In the genomic region with DNA sequence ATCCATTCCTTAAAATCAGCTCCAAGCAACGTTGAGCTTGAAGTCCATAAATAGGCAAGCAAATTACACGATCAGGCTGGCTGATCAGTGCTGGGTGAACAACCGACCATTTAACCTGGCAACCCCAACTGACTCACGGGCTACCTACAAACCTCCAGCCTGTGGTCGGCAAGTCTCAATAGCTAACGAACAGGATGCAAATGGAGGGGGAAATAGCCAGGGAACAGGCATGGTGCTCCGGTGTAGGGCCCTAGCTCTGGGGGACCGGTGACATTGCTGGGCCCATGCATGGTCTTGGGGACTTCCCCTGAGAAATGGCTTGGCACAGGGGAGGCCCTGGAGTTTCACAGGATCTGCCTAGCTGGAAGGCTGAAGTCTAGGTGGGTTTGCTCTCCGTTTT, we compare ENCODE assay signal across 27 mouse cellular contexts. TPM values are rescaled to one million over a fixed set of nuclear protein-coding genes. Genes with fewer than 3 reads are reported as not detected.
DNase-seq lines count a peak whose midpoint lies in the region; ATAC-seq and TF ChIP-seq lines count a peak whose summit lies in the region.
"Had no signal": no experiment of that assay in that cellular context is flagged by ENCODE, and none has a peak within 500 bp of the region (broad histone marks: within the 10 kb centered on the region; RNA-seq: fewer than 3 reads in every experiment).

No protein-coding gene starts in this region.

- H3K4me3 ChIP-seq in gastrocnemius, adult 2 months: no peak overlapping the region
- H3K4me3 ChIP-seq in liver, embryonic 12.5 days: no peak overlapping the region
- no peak overlapping the region for H3K4me3 ChIP-seq in macrophage (ENCODE audit: inconsistent target)
- H3K4me3 ChIP-seq in midbrain, postnatal 0 days (ENCODE audit: low read depth, low read length): no peak overlapping the region
- H3K4me3 ChIP-seq: forebrain, embryonic 12.5 days; midbrain, embryonic 13.5 days; neural tube, embryonic 15.5 days had no signal

- H3K4me1 ChIP-seq in liver, embryonic 12.5 days: peaks cover 100% of the 10 kb centered on the region
- H3K4me1 ChIP-seq in midbrain, postnatal 0 days (ENCODE audit: insufficient read depth, low read length): no peaks in the 10 kb centered on the region
- H3K4me1 ChIP-seq: neural tube, embryonic 15.5 days had no signal

- H3K9ac ChIP-seq in liver, embryonic 12.5 days: 0 out of 2 replicates have a peak overlapping the region, but pooled peaks have one; percentile 10
- H3K9ac ChIP-seq in midbrain, postnatal 0 days (replicated peaks; ENCODE audit: low read length, poor library complexity, severe bottlenecking): no peak overlapping the region
- H3K9ac ChIP-seq: forebrain, embryonic 12.5 days; forebrain, postnatal 0 days; hindbrain, embryonic 14.5 days; lung, embryonic 14.5 days; midbrain, embryonic 13.5 days; neural tube, embryonic 15.5 days had no signal

- peaks cover 96% of the 10 kb centered on the region for H3K79me2 ChIP-seq in macrophage (ENCODE audit: inconsistent target)

- no peak for TF ChIP-seq CTCF in gastrocnemius, adult 2 months (IDR thresholded peaks at IDR 0.05)
- no peak for TF ChIP-seq CTCF in midbrain, postnatal 0 days (IDR thresholded peaks at IDR 0.05)

- H3K9me3 ChIP-seq in liver, embryonic 12.5 days (replicated peaks): no peaks in the 10 kb centered on the region
- H3K9me3 ChIP-seq in midbrain, postnatal 0 days (ENCODE audit: low read length): no peaks in the 10 kb centered on the region
- H3K9me3 ChIP-seq: forebrain, embryonic 12.5 days; G1E; midbrain, embryonic 13.5 days; neural tube, embryonic 15.5 days had no signal

- ATAC-seq in liver, embryonic 12.5 days: no peak
- ATAC-seq in granulocyte monocyte progenitor cell, adult 5-6 weeks (replicated peaks; ENCODE audit: poor library complexity, severe bottlenecking): 0 out of 2 replicates have a peak, but pooled peaks have one; percentile 3
- ATAC-seq in midbrain, postnatal 0 days (ENCODE audit: low FRiP score): no peak
- ATAC-seq: forebrain, postnatal 0 days; midbrain, embryonic 13.5 days had no signal

- no peak overlapping the region for H3K4me2 ChIP-seq in liver, embryonic 12.5 days
- H3K4me2 ChIP-seq in midbrain, postnatal 0 days (ENCODE audit: low read depth, low read length, poor library complexity, severe bottlenecking): no peak overlapping the region
- H3K4me2 ChIP-seq: forebrain, embryonic 12.5 days; heart, embryonic 11.5 days; hindbrain, embryonic 14.5 days; lung, embryonic 14.5 days; midbrain, embryonic 13.5 days; neural tube, embryonic 15.5 days had no signal

- H3K27me3 ChIP-seq in liver, embryonic 12.5 days (replicated peaks): no peaks in the 10 kb centered on the region
- no peaks in the 10 kb centered on the region for H3K27me3 ChIP-seq in midbrain, postnatal 0 days (ENCODE audit: insufficient read depth, low read length)
- H3K27me3 ChIP-seq: neural tube, embryonic 15.5 days had no signal

- 51% methylated on average over 9 of the region's 9 CpGs for WGBS in liver, embryonic 12.5 days (ENCODE audit: insufficient replicate concordance)
- WGBS in macrophage (ENCODE audit: missing documents): 21% methylated on average over 9 of the region's 9 CpGs
- 90% methylated on average over 9 of the region's 9 CpGs for WGBS in midbrain, postnatal 0 days

- DNase-seq in gastrocnemius, adult 2 months: no peak
- no peak for DNase-seq in gastrocnemius, adult 8-10 months (ENCODE audit: low spot score in 2 of 2)
- DNase-seq in liver: no peak
- DNase-seq in right cerebral cortex, postnatal 36 days (ENCODE audit: low spot score in 2 of 2): no peak
- no peak for DNase-seq in midbrain, postnatal 0 days (ENCODE audit: low spot score)
- DNase-seq: cerebellum, adult 11 months; cerebellum, adult 9-11 months; forebrain, postnatal 0 days; gastrocnemius, postnatal 14 days; left cerebral cortex, postnatal 4 days; lung, embryonic 14.5 days; lung, postnatal 14 days; retina, postnatal 1 day; right cerebral cortex, postnatal 14 days; spleen, adult 18-20 months; thymus, adult 18-20 months; thymus, postnatal 25 days had no signal

- intact Hi-C loops in gastrocnemius, adult 2 months (cut with DNase I): no loop called here

- no peaks in the 10 kb centered on the region for H3K36me3 ChIP-seq in liver, embryonic 12.5 days
- H3K36me3 ChIP-seq in macrophage (ENCODE audit: inconsistent target): no peaks in the 10 kb centered on the region
- H3K36me3 ChIP-seq in midbrain, postnatal 0 days (ENCODE audit: insufficient read depth, low read length): no peaks in the 10 kb centered on the region
- H3K36me3 ChIP-seq: forebrain, embryonic 12.5 days; midbrain, embryonic 13.5 days; neural tube, embryonic 15.5 days had no signal

- peak overlapping the region; percentile 35; the same call in 1 of the 2 replicates for H3K27ac ChIP-seq in gastrocnemius, adult 2 months
- H3K27ac ChIP-seq in liver, embryonic 12.5 days: 0 out of 2 replicates have a peak overlapping the region, but pooled peaks have one; percentile 12
- H3K27ac ChIP-seq in macrophage: peak overlapping the region; percentile 71
- no peak overlapping the region for H3K27ac ChIP-seq in midbrain, postnatal 0 days (ENCODE audit: low read depth, low read length)
- H3K27ac ChIP-seq: forebrain, embryonic 12.5 days; hindbrain, embryonic 14.5 days; midbrain, embryonic 13.5 days; neural tube, embryonic 15.5 days; stomach, postnatal 0 days had no signal

RNA-seq across cellular contexts. Expression of a gene that starts 8.3 kb away (rescaled TPM):
- 1 to 10 TPM; 4.1 to 4.7 TPM for total RNA-seq in gastrocnemius, adult 2 months (2021)
- total RNA-seq in gastrocnemius, adult 8-10 months (2022): 1 to 10 TPM; 2.9 to 5.0 (median 3.6) TPM
- polyA plus RNA-seq in liver, embryonic 12.5 days (2016; fragmentation: Nextera tagmentation; extraction: Ambion mirVana): 2.1 and 2.5 TPM in 2 replicates
- total RNA-seq in granulocyte monocyte progenitor cell, adult 5-6 weeks (2014; fragmentation: Nextera tagmentation): 13.4 and 20.1 TPM in 2 replicates
- 20.3 and 22.4 TPM in 2 replicates for total RNA-seq in granulocyte monocyte progenitor cell, adult 5-6 weeks (2017)
- 100 to 1,000 TPM in 3 of 26 experiments, 10 to 100 TPM in 21, 1 to 10 TPM in 2; 9.1 to 309 (median 31.2) TPM for total RNA-seq in macrophage (2018; cell fraction: chromatin; rRNA removed)
- total RNA-seq in macrophage (2018; cell fraction: cytosol; rRNA removed): 10 to 100 TPM in 13 of 26 experiments, 1 to 10 TPM in 13; 4.6 to 56.9 (median 12.5) TPM
- total RNA-seq in macrophage (2018; cell fraction: nucleus; rRNA removed): 100 to 1,000 TPM in 1 of 26 experiments, 10 to 100 TPM in 15, 1 to 10 TPM in 10; 6.6 to 122 (median 16.8) TPM
- polyA plus RNA-seq in macrophage (2018): 6.4 to 13.5 TPM (median 8.7 TPM) in 3 replicates
- total RNA-seq in midbrain, postnatal 0 days (2014; rRNA removed): 0.93 and 1.4 TPM in 2 replicates
- 0.44 and 0.85 TPM in 2 replicates for polyA plus RNA-seq in midbrain, postnatal 0 days (2015; fragmentation: Nextera tagmentation; extraction: Ambion mirVana)

RNA-seq across cellular contexts. Expression of a gene that starts 31.2 kb away (rescaled TPM):
- total RNA-seq in gastrocnemius, adult 2 months (2021): 10 to 100 TPM; 57.2 to 72.1 TPM
- 10 to 100 TPM; 57.5 to 66.9 (median 60.3) TPM for total RNA-seq in gastrocnemius, adult 8-10 months (2022)
- 719 and 730 TPM in 2 replicates for polyA plus RNA-seq in liver, embryonic 12.5 days (2016; fragmentation: Nextera tagmentation; extraction: Ambion mirVana)
- 50.7 and 56.1 TPM in 2 replicates for total RNA-seq in granulocyte monocyte progenitor cell, adult 5-6 weeks (2014; fragmentation: Nextera tagmentation)
- 27.2 and 29.8 TPM in 2 replicates for total RNA-seq in granulocyte monocyte progenitor cell, adult 5-6 weeks (2017)
- total RNA-seq in macrophage (2018; cell fraction: chromatin; rRNA removed): 1 to 10 TPM in 20 of 26 experiments, under 1 TPM in 4, not detected in 2; 0.65 to 9.7 (median 2.2) TPM
- total RNA-seq in macrophage (2018; cell fraction: cytosol; rRNA removed): 10 to 100 TPM; 14.1 to 26.6 (median 18.8) TPM
- total RNA-seq in macrophage (2018; cell fraction: nucleus; rRNA removed): 10 to 100 TPM in 3 of 26 experiments, 1 to 10 TPM in 23; 2.0 to 27.2 (median 7.0) TPM
- 5.1 to 28.7 TPM (median 17.8 TPM) in 3 replicates for polyA plus RNA-seq in macrophage (2018)
- total RNA-seq in midbrain, postnatal 0 days (2014; rRNA removed): 35.8 and 50.9 TPM in 2 replicates
- polyA plus RNA-seq in midbrain, postnatal 0 days (2015; fragmentation: Nextera tagmentation; extraction: Ambion mirVana): 175 and 185 TPM in 2 replicates
